Mouse (Mus musculus) midbrain, embryonic 11.5 days (tissue): ENCODE measurements at regions not wholly inside any gene's neighbourhood (a gene's known extent, or its start where the extent isn't known, plus 50 kb on each side); places are given as distances from the start of the nearest gene placed in this dataset.

ENCODE experiments used
- ATAC-seq: fragments of 200-750 bp; cut with Nextera tagmentation; 2 replicates; pipeline ENCODE4 v1.8.0; 2017; ENCODE audit warnings: moderate TSS enrichment, moderate library complexity; ENCODE audit not compliant: low FRiP score
- DNase-seq: peaks from one replicate; pipeline ENCODE4 v3.0.0; 2015; ENCODE audit warnings: low spot score; ENCODE audit errors: missing footprints
- H3K27ac ChIP-seq: fragments of 300-500 bp; sonication (generic); 2 replicates; pipeline ENCODE4 v1.5.1; 2014; ENCODE audit warnings: low read depth, low read length
- H3K27me3 ChIP-seq: fragments of 300-500 bp; sonication (generic); 2 replicates; pipeline ENCODE4 v1.6.1; 2014; ENCODE audit warnings: mild to moderate bottlenecking, low read length, moderate library complexity, mixed read lengths; ENCODE audit not compliant: control insufficient read depth, insufficient read depth
- H3K36me3 ChIP-seq: fragments of 300-500 bp; sonication (generic); 2 replicates; pipeline ENCODE4 v1.6.1; 2014; ENCODE audit warnings: mild to moderate bottlenecking, low read length, moderate library complexity, mixed read lengths; ENCODE audit not compliant: control insufficient read depth, insufficient read depth
- H3K4me1 ChIP-seq: fragments of 300-500 bp; sonication (generic); 2 replicates; pipeline ENCODE4 v1.6.1; 2014; ENCODE audit warnings: low read length; ENCODE audit not compliant: control insufficient read depth, insufficient read depth
- H3K4me2 ChIP-seq: fragments of 300-500 bp; sonication (generic); 2 replicates; pipeline ENCODE4 v1.6.1; 2014; ENCODE audit warnings: mild to moderate bottlenecking, moderate library complexity
- H3K4me3 ChIP-seq: fragments of 300-500 bp; sonication (generic); 2 replicates; pipeline ENCODE4 v1.5.1; 2014; ENCODE audit warnings: low read depth, low read length
- H3K9ac ChIP-seq: fragments of 300-500 bp; sonication (generic); 2 replicates; pipeline ENCODE4 v1.6.1; 2014; ENCODE audit warnings: low read length
- H3K9me3 ChIP-seq: fragments of 300-500 bp; sonication (generic); 2 replicates; pipeline ENCODE4 v1.6.1; 2016; ENCODE audit warnings: low read length; ENCODE audit not compliant: control insufficient read depth
- WGBS: fragments of 180-500 bp; shearing (Covaris S2); extraction: QIAGEN DNeasy Blood & Tissue Kit; methylation state at CpG from one replicate; pipeline ENCODE4 v1.1.7; 2014; 5-methylcytosine and 5-hydroxymethylcytosine counted together

GRCm38 (mm10) chr3:82261976-82262375, 95.9 kb upstream of the Map9 start:
- Histone ChIP-seq H3K4me3 (no peak overlapping the region), H3K4me2 (no peak overlapping the region), H3K27ac (no peak overlapping the region), H3K4me1 (no peaks in the 10 kb centered on the region), H3K9ac (no peak overlapping the region), H3K27me3 (no peaks in the 10 kb centered on the region), H3K36me3 (no peaks in the 10 kb centered on the region), H3K9me3 (no peaks in the 10 kb centered on the region)
- DNase-seq (no peak), ATAC-seq (no peak)
- 91% methylated on average over 3 of the region's 3 CpGs for WGBS

- H3K4me1 ChIP-seq, result no peaks in the 10 kb centered on the region
- no peaks in the 10 kb centered on the region for H3K27me3 ChIP-seq
- no peak overlapping the region for H3K27ac ChIP-seq
- WGBS, result 83% methylated on average over 4 of the region's 4 CpGs
- H3K9me3 ChIP-seq, result no peaks in the 10 kb centered on the region
- H3K4me2 ChIP-seq, result no peak overlapping the region
- no peaks in the 10 kb centered on the region for H3K36me3 ChIP-seq
- H3K9ac ChIP-seq, result no peak overlapping the region
- no peak for ATAC-seq
- no peak overlapping the region for H3K4me3 ChIP-seq
- no peak for DNase-seq
Measured at GRCm38 (mm10) chr3:82259986-82260652, 97.7 kb upstream of the Map9 start.

DNA sequence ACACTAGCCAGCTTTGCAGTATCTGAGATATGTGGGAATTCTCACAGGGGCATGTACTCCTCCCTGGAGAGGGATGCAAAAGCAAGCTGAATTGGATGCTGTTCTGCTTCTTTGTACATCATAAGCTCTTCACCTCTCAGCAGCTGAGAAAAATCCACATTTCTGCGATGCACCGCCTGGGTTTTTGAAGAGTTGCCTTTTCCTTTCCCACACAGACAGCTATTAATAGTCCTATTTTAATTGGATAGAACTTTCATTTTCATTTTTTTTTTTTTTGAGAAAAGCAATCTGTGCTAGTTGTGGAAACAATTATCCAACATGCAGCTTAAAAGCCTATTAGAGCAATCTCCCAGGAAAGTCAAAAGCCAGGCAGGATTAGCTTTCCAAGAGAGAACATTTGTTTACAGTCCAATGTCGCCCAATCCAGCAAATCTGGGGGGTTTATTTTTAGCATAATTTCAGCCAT, 105.2 kb upstream of the Gucy1a1 start:
- H3K27me3 ChIP-seq, result no peaks in the 10 kb centered on the region
- H3K4me2 ChIP-seq, result no peak overlapping the region
- H3K4me1 ChIP-seq, result no peaks in the 10 kb centered on the region; the same call in 1 of the 2 replicates
- 60% methylated on average over 3 of the region's 3 CpGs for WGBS
- no peak overlapping the region for H3K9ac ChIP-seq
- peak; percentile 86 for DNase-seq
- no peaks in the 10 kb centered on the region for H3K36me3 ChIP-seq
- H3K4me3 ChIP-seq, result no peak overlapping the region
- ATAC-seq, result no peak
- no peak overlapping the region for H3K27ac ChIP-seq
- no peaks in the 10 kb centered on the region for H3K9me3 ChIP-seq

DNA sequence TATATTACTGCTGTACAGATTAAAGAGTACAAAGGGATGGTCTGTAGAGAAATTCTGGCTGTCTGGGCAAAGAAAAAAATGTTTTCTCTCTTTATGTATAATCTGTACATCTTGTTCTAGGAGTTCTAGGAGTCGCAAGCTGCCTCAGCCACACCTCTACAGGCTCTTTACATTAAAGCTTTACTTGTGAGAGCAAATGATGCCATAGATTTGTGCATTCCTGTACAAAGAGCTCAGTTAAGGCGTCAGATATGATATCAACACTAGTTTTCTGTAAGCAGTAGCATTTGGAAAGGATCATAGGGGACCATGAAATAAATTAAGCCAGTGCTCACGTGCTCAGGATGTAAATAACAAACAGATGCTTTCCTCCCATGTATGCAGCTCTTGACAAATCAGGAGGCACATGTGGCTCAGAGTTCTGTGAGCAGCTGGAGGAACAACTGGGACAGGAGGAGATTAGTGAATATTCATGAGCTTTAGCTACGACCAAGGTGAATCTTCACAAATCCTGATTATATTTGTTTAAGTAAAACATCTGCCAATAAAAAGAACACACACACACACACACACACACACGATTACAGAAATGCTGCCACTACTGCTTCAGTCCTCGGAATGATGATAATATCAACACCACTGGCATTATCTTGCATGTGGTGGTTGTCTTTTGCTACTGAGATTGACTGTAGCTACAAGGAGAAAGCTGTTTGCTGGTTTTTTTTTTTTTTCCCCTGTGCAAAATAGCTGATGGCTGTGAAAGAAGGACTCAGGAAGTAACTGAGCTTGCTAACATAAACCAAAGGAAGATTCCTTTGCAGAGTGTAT, 104.6 kb upstream of the Gucy1a1 start:
- Histone ChIP-seq H3K4me1 (no peaks in the 10 kb centered on the region; the same call in 1 of the 2 replicates), H3K4me3 (no peak overlapping the region), H3K9me3 (no peaks in the 10 kb centered on the region), H3K36me3 (no peaks in the 10 kb centered on the region), H3K4me2 (no peak overlapping the region), H3K27me3 (no peaks in the 10 kb centered on the region), H3K9ac (no peak overlapping the region), H3K27ac (no peak overlapping the region)
- ATAC-seq (peak; percentile 55; the same call in 1 of the 2 replicates), DNase-seq (no peak)
- WGBS, result 45% methylated on average over 6 of the region's 6 CpGs

- WGBS, result 69% methylated on average over 2 of the region's 2 CpGs
- Histone ChIP-seq H3K4me2 (no peak overlapping the region), H3K4me3 (no peak overlapping the region), H3K9me3 (no peaks in the 10 kb centered on the region), H3K36me3 (no peaks in the 10 kb centered on the region), H3K27me3 (no peaks in the 10 kb centered on the region), H3K9ac (no peak overlapping the region), H3K4me1 (no peaks in the 10 kb centered on the region), H3K27ac (no peak overlapping the region)
- DNase-seq (no peak), ATAC-seq (no peak)
Measured at GRCm38 (mm10) chr3:82236377-82237057, 90.9 kb upstream of the Gucy1a1 start.

GRCm38 (mm10) chr3:82234306-82234705, 88.7 kb upstream of the Gucy1a1 start:
- Histone ChIP-seq H3K9ac (no peak overlapping the region), H3K36me3 (no peaks in the 10 kb centered on the region), H3K4me1 (no peaks in the 10 kb centered on the region), H3K4me2 (no peak overlapping the region), H3K27ac (no peak overlapping the region), H3K9me3 (no peaks in the 10 kb centered on the region), H3K4me3 (no peak overlapping the region), H3K27me3 (no peaks in the 10 kb centered on the region)
- DNase-seq (no peak), ATAC-seq (no peak)

GRCm38 (mm10) chr3:82223379-82223778, 77.8 kb upstream of the Gucy1a1 start:
- Histone ChIP-seq H3K4me3 (no peak overlapping the region), H3K27me3 (no peaks in the 10 kb centered on the region), H3K4me2 (no peak overlapping the region), H3K36me3 (no peaks in the 10 kb centered on the region), H3K9ac (no peak overlapping the region), H3K9me3 (no peaks in the 10 kb centered on the region), H3K4me1 (no peaks in the 10 kb centered on the region), H3K27ac (no peak overlapping the region)
- ATAC-seq (no peak), DNase-seq (no peak)
- 93% methylated on average over 1 of the region's 1 CpGs for WGBS

DNA sequence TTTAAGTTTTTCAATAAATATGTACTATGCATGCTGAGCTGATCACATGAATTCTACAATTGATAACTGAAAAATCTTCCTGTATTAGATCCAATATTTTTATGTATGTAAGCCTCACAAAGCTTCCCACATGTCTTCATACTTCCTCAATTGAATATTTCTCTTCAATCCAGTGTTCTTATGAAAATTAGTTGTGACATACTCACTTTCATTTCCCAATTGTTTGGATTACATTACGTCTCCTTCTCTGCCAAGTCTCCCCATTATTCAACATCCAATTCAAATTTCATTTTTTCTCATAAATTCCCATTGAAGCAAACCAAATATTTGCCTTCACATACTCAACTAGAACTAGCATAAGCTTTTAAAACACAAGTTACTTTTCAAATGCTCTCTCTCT, 76.3 kb upstream of the Gucy1a1 start:
- no peak overlapping the region for H3K27ac ChIP-seq
- H3K9me3 ChIP-seq, result no peaks in the 10 kb centered on the region
- no peak overlapping the region for H3K4me3 ChIP-seq
- 87% methylated on average over 1 of the region's 1 CpGs for WGBS
- no peaks in the 10 kb centered on the region for H3K27me3 ChIP-seq
- DNase-seq, result no peak
- no peak for ATAC-seq
- H3K4me2 ChIP-seq, result no peak overlapping the region
- H3K36me3 ChIP-seq, result no peaks in the 10 kb centered on the region
- H3K9ac ChIP-seq, result no peak overlapping the region
- no peaks in the 10 kb centered on the region for H3K4me1 ChIP-seq
